Mouse (Mus musculus) liver, adult 2 months (tissue): Measurements from ENCODE around the gene Arfgef2. TPM values are rescaled to one million over a fixed set of nuclear protein-coding genes. Genes with fewer than 3 reads are reported as not detected.

Experiments used
- DNase-seq: peaks from one replicate; pipeline ENCODE4 v3.0.0-alpha.2; 2011; ENCODE audit warnings: low read depth, low spot score; ENCODE audit errors: extremely low read depth
- H3K27ac ChIP-seq: fragments of 200-500 bp; replicated peaks from 2 replicates; pipeline ENCODE4 v1.5.1; 2012; ENCODE audit warnings: low read depth, mild to moderate bottlenecking, control low read depth, inconsistent platforms, low read length; ENCODE audit not compliant: insufficient read depth
- H3K27me3 ChIP-seq: fragments of 200-500 bp; 2 replicates; pipeline ENCODE4 v1.6.1; 2012; ENCODE audit warnings: mild to moderate bottlenecking, moderate library complexity, low read length, inconsistent platforms; ENCODE audit not compliant: control insufficient read depth, insufficient read depth
- H3K36me3 ChIP-seq: fragments of 200-500 bp; 2 replicates; pipeline ENCODE4 v1.6.1; 2012; ENCODE audit warnings: low read length, inconsistent platforms; ENCODE audit not compliant: control insufficient read depth, insufficient read depth
- H3K4me1 ChIP-seq: fragments of 200-500 bp; 2 replicates; pipeline ENCODE4 v1.6.1; 2011; ENCODE audit warnings: low read length; ENCODE audit not compliant: control insufficient read depth, insufficient read depth
- H3K4me3 ChIP-seq: fragments of 200-500 bp; 2 replicates; pipeline ENCODE4 v1.5.1; 2011; ENCODE audit warnings: low read depth, mild to moderate bottlenecking, control low read depth, low read length, moderate library complexity; ENCODE audit not compliant: insufficient read depth
- H3K79me2 ChIP-seq: fragments of 200-500 bp; 2 replicates; pipeline ENCODE4 v1.6.1; 2012; ENCODE audit warnings: inconsistent platforms, mild to moderate bottlenecking, low read length, moderate library complexity; ENCODE audit not compliant: control insufficient read depth, insufficient read depth
- H3K9ac ChIP-seq: fragments of 200-500 bp; 2 replicates; pipeline ENCODE4 v1.6.1; 2012; ENCODE audit warnings: low read depth, mild to moderate bottlenecking, control low read depth, inconsistent platforms, low read length
- CTCF ChIP-seq: fragments of 200-500 bp; IDR thresholded peaks from 2 replicates; pipeline ENCODE4 v1.5.1; 2011; ENCODE audit warnings: low read depth, low read length, control low read depth
- POLR2A ChIP-seq: fragments of 200-500 bp; IDR thresholded peaks from 2 replicates; pipeline ENCODE4 v1.6.1; 2011; ENCODE audit warnings: low read length, control low read depth; ENCODE audit not compliant: insufficient read depth; ENCODE audit errors: extremely low read depth
- WGBS: fragments of 180-500 bp; shearing (Covaris S2); methylation state at CpG from one replicate; pipeline ENCODE4 v1.1.7; 2018; 5-methylcytosine and 5-hydroxymethylcytosine counted together
- polyA plus RNA-seq: library from polyadenylated mRNA; depleted of rRNA; stranded (reverse); fragments of >200 nt; gene quantifications from 2 replicates; pipeline ENCODE4 v1.2.3, GENCODE M21; 2012
- total RNA-seq: library from RNA; depleted of rRNA; stranded (reverse); fragments of >200 nt; gene quantifications from 2 replicates; pipeline ENCODE4 v1.2.3, GENCODE M21; 2014

Arfgef2 gene
- total and polyA plus RNA-seq, 2 experiments = 13.5 to 18.3 TPM

DNA sequence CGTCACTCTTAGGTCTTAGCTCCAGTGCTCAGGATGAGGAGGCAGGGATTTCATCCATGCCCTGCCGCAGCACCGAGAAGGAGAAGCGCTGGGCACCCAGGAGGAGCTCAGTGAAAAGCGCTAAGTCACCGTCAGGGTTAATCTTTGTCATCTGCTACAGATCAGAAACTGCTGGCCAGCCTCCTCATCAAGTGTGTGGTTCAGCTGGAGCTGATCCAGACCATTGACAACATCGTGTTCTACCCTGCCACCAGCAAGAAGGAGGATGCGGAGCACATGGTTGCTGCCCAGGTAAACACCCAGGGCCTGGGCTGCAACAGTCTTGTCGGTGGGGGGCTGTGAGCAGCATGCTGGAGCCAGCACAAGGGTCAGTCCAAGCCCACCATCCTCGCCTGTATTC is 80.2 kb downstream of the Arfgef2 start:
- H3K4me3 ChIP-seq = no peak overlapping the region
- no peaks in the 10 kb centered on the region for H3K79me2 ChIP-seq
- peak overlapping the region; percentile 62 for H3K27ac ChIP-seq
- no peak overlapping the region for H3K9ac ChIP-seq
- no peaks in the 10 kb centered on the region for H3K27me3 ChIP-seq
- DNase-seq = peak; percentile 88
- peaks cover 11% of the 10 kb centered on the region for H3K4me1 ChIP-seq
- TF ChIP-seq POLR2A (no peak), CTCF (no peak)
- H3K36me3 ChIP-seq = peaks cover 12% of the 10 kb centered on the region; the same call in 1 of the 2 replicates
- WGBS = 44% methylated on average over 10 of the region's 10 CpGs

GRCm38 (mm10) chr2:166886231-166886630 is 80.8 kb downstream of the Arfgef2 start:
- Histone ChIP-seq H3K27ac (peak overlapping the region; percentile 62), H3K27me3 (no peaks in the 10 kb centered on the region), H3K36me3 (peaks cover 13% of the 10 kb centered on the region), H3K79me2 (no peaks in the 10 kb centered on the region), H3K9ac (peak overlapping the region; percentile 8; the same call in 1 of the 2 replicates), H3K4me1 (peaks cover 11% of the 10 kb centered on the region), H3K4me3 (no peak overlapping the region)
- TF ChIP-seq CTCF (no peak), POLR2A (no peak)
- WGBS = 27% methylated on average over 3 of the region's 3 CpGs
- peak; percentile 92 for DNase-seq

DNA sequence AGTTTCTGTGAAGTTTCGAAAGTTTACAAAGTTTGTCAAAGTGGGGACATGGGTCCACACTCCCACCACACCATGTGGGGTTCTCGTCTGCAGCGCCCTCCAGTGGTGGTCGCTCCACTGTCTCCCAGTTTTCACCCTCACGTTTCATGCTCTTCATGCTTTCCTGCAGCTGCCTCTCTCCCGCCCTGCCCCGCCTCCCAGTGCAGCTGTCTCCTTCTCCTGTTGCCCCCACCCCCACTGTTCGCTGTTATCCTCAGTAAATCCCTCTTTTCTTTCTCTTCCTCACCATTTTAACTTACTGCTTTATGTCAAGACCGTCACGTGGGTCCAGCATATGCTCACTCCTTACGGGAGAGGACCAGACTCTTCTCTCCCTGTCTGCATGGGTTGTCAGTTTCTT is 82.4 kb downstream of the Arfgef2 start:
- no peak for DNase-seq
- Histone ChIP-seq H3K36me3 (peaks cover 20% of the 10 kb centered on the region), H3K9ac (no peak overlapping the region), H3K4me1 (peaks cover 11% of the 10 kb centered on the region), H3K4me3 (no peak overlapping the region), H3K27me3 (no peaks in the 10 kb centered on the region), H3K79me2 (no peaks in the 10 kb centered on the region), H3K27ac (no peak overlapping the region)
- WGBS = 79% methylated on average over 11 of the region's 11 CpGs
- TF ChIP-seq POLR2A = no peak
- peak; percentile 61 for TF ChIP-seq CTCF

DNA sequence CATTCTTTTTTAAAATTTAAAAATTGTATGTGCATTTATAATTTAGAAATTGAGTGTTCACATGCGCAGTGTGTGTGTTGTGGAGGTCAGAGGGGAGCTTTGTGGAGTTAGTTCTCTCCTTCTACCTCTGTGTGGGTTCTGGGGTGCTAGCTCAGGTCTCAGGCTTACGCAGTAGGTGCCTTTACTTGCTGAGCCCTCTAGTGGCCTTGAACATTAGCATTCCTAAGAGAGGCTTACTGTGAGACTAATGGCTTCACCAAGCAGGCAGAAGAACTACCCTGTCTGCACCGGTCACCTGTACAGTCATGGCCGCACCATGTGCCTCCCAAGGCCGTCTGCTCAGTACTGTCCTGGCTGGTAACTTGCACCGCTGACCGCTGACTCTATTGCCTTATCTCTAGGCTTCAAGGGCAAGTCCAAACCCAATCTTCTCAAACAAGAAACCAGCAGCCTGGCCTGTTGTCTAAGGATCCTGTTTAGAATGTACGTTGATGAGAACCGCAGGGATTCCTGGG is 86.0 kb downstream of the Arfgef2 start:
- Histone ChIP-seq H3K27ac (no peak overlapping the region), H3K4me1 (no peaks in the 10 kb centered on the region), H3K4me3 (no peak overlapping the region), H3K36me3 (peaks cover 30% of the 10 kb centered on the region), H3K79me2 (no peaks in the 10 kb centered on the region), H3K9ac (no peak overlapping the region), H3K27me3 (no peaks in the 10 kb centered on the region)
- no peak for DNase-seq
- TF ChIP-seq CTCF = no peak
- no peak for TF ChIP-seq POLR2A
- WGBS = 91% methylated on average over 9 of the region's 9 CpGs

- no peak overlapping the region for H3K9ac ChIP-seq
- no peaks in the 10 kb centered on the region for H3K79me2 ChIP-seq
- WGBS = 92% methylated on average over 8 of the region's 8 CpGs
- H3K4me1 ChIP-seq = no peaks in the 10 kb centered on the region
- no peak for DNase-seq
- no peak overlapping the region for H3K27ac ChIP-seq
- TF ChIP-seq CTCF = no peak
- no peaks in the 10 kb centered on the region for H3K27me3 ChIP-seq
- H3K4me3 ChIP-seq = no peak overlapping the region
- H3K36me3 ChIP-seq = peaks cover 30% of the 10 kb centered on the region
Measured at GRCm38 (mm10) chr2:166892158-166892680, 86.8 kb downstream of the Arfgef2 start.

- WGBS = 97% methylated on average over 5 of the region's 5 CpGs
- no peak for TF ChIP-seq POLR2A
Measured at GRCm38 (mm10) chr2:166893036-166893435, 87.6 kb downstream of the Arfgef2 start.

More at GRCm38 (mm10) chr2:166893036-166893435, 87.6 kb downstream of the Arfgef2 start:
- DNase-seq = no peak
- no peak overlapping the region for H3K4me3 ChIP-seq
- no peaks in the 10 kb centered on the region for H3K4me1 ChIP-seq
- H3K36me3 ChIP-seq = peaks cover 30% of the 10 kb centered on the region
- H3K79me2 ChIP-seq = no peaks in the 10 kb centered on the region
- no peaks in the 10 kb centered on the region for H3K27me3 ChIP-seq
- H3K9ac ChIP-seq = no peak overlapping the region
- H3K27ac ChIP-seq = no peak overlapping the region
